Mouse (Mus musculus): ENCODE measurements around the gene Fgf2. TPM values are rescaled to one million over a fixed set of nuclear protein-coding genes. Genes with fewer than 3 reads are reported as not detected.

Fgf2 gene
- total RNA-seq, 1 experiment from 2014 or later: 2.5 TPM

- no peak for DNase-seq
These were observed 6.6 kb downstream of the Fgf2 start for GRCm38 (mm10) chr3:37354737-37355136.

- no peak for DNase-seq
These were observed 12.6 kb downstream of the Fgf2 start for GRCm38 (mm10) chr3:37360729-37361128.

GRCm38 (mm10) chr3:37365144-37365543 is 17.0 kb downstream of the Fgf2 start:
- no peak for DNase-seq

GRCm38 (mm10) chr3:37365976-37366375 is 17.8 kb downstream of the Fgf2 start:
- no peak for DNase-seq

GRCm38 (mm10) chr3:37366381-37367053 is 18.4 kb downstream of the Fgf2 start:
- no peak for DNase-seq

GRCm38 (mm10) chr3:37370407-37370806 is 22.3 kb downstream of the Fgf2 start:
- DNase-seq: no peak

GRCm38 (mm10) chr3:37373712-37374111 is 25.6 kb downstream of the Fgf2 start:
- no peak for DNase-seq

GRCm38 (mm10) chr3:37377926-37378325 is 29.8 kb downstream of the Fgf2 start:
- no peak for DNase-seq

- peak; percentile 40 for DNase-seq
These were observed 30.3 kb downstream of the Fgf2 start for GRCm38 (mm10) chr3:37378412-37378811.

GRCm38 (mm10) chr3:37379201-37379600 is 31.1 kb downstream of the Fgf2 start:
- DNase-seq: no peak

- peak; percentile 31 for DNase-seq
These were observed 32.1 kb downstream of the Fgf2 start for GRCm38 (mm10) chr3:37379930-37380881.

- no peak for DNase-seq
These were observed 33.3 kb downstream of the Fgf2 start for GRCm38 (mm10) chr3:37381457-37381856.

GRCm38 (mm10) chr3:37383096-37383765 is 35.1 kb downstream of the Fgf2 start:
- DNase-seq: no peak

- DNase-seq: no peak
These were observed 39.2 kb downstream of the Fgf2 start for GRCm38 (mm10) chr3:37387310-37387709.

GRCm38 (mm10) chr3:37396930-37397608 is 48.9 kb downstream of the Fgf2 start:
- no peak for DNase-seq

- DNase-seq: no peak
These were observed 49.5 kb downstream of the Fgf2 start for GRCm38 (mm10) chr3:37397646-37398045.

GRCm38 (mm10) chr3:37398661-37399395 is 50.7 kb downstream of the Fgf2 start:
- DNase-seq: no peak

GRCm38 (mm10) chr3:37401729-37402610 is 53.8 kb downstream of the Fgf2 start:
- peak; percentile 66 for DNase-seq

GRCm38 (mm10) chr3:37407598-37407997 is 59.5 kb downstream of the Fgf2 start:
- no peak for DNase-seq

GRCm38 (mm10) chr3:37413446-37413845 is 65.3 kb downstream of the Fgf2 start:
- DNase-seq: no peak

All from adrenal gland, postnatal 25 days (tissue).